Mouse (Mus musculus) lung, adult 2 months (tissue): ENCODE data around the gene Mbd3l1.

Experiments
- CTCF ChIP-seq: fragments of 200-500 bp; IDR thresholded peaks from 2 replicates; pipeline ENCODE4 v1.5.1; 2011; ENCODE audit warnings: mild to moderate bottlenecking, low read length, control low read depth; ENCODE audit not compliant: insufficient read depth
- POLR2A ChIP-seq: fragments of 200-500 bp; IDR thresholded peaks from 2 replicates; pipeline ENCODE4 v1.6.1; 2011; ENCODE audit warnings: low read depth, mild to moderate bottlenecking, control low read depth, low read length, borderline replicate concordance; ENCODE audit errors: extremely low read depth

GRCm38 (mm10) chr9:18456520-18456919 lies 21.6 kb upstream of the Mbd3l1 start:
- TF ChIP-seq POLR2A (no peak), CTCF (no peak)
